Mouse (Mus musculus): Measurements from ENCODE around the gene Pnrc1. TPM values are rescaled to one million over a fixed set of nuclear protein-coding genes. Genes with fewer than 3 reads are reported as not detected.
A peak's percentile ranks its signal among the peaks of the same experiment; 100 is the strongest.

The Pnrc1 gene
- polyA plus RNA-seq, 1 experiment from 2014 or later: 46.1 TPM

GRCm38 (mm10) chr4:33261311-33261753 is 28.6 kb downstream of the Pnrc1 start:
- no peak for ATAC-seq (ENCODE audit: low FRiP score)
- 62% methylated on average over 7 of the region's 7 CpGs for WGBS
- H3K36me3 ChIP-seq: no peaks in the 10 kb centered on the region
- no peak overlapping the region for H3K4me3 ChIP-seq (replicated peaks)
- H3K4me1 ChIP-seq: 0 out of 2 replicates have a peak, but pooled peaks cover 2% of the 10 kb centered on the region
- H3K27me3 ChIP-seq (replicated peaks): no peaks in the 10 kb centered on the region
- no peaks in the 10 kb centered on the region for H3K9me3 ChIP-seq (replicated peaks)
- no peak overlapping the region for H3K27ac ChIP-seq (replicated peaks)
- no peak overlapping the region for H3K4me2 ChIP-seq
- no peak overlapping the region for H3K9ac ChIP-seq (replicated peaks)

GRCm38 (mm10) chr4:33260311-33260710 is 29.7 kb downstream of the Pnrc1 start:
- ATAC-seq (ENCODE audit: low FRiP score): no peak

GRCm38 (mm10) chr4:33257263-33257964 is 32.5 kb downstream of the Pnrc1 start:
- H3K27ac ChIP-seq (replicated peaks): no peak overlapping the region
- H3K4me2 ChIP-seq: no peak overlapping the region
- WGBS: 87% methylated on average over 11 of the region's 11 CpGs
- no peaks in the 10 kb centered on the region for H3K36me3 ChIP-seq
- H3K9ac ChIP-seq (replicated peaks): no peak overlapping the region
- no peaks in the 10 kb centered on the region for H3K9me3 ChIP-seq (replicated peaks)
- 0 out of 2 replicates have a peak, but pooled peaks cover 2% of the 10 kb centered on the region for H3K4me1 ChIP-seq
- H3K4me3 ChIP-seq (replicated peaks): no peak overlapping the region
- H3K27me3 ChIP-seq (replicated peaks): no peaks in the 10 kb centered on the region
- ATAC-seq (ENCODE audit: low FRiP score): no peak

More at GRCm38 (mm10) chr4:33260311-33260710, 29.7 kb downstream of the Pnrc1 start:
- H3K4me2 ChIP-seq: no peak overlapping the region
- H3K27ac ChIP-seq (replicated peaks): no peak overlapping the region
- H3K36me3 ChIP-seq: no peaks in the 10 kb centered on the region
- H3K9me3 ChIP-seq (replicated peaks): no peaks in the 10 kb centered on the region
- H3K4me1 ChIP-seq: 0 out of 2 replicates have a peak, but pooled peaks cover 2% of the 10 kb centered on the region
- no peak overlapping the region for H3K9ac ChIP-seq (replicated peaks)
- H3K4me3 ChIP-seq (replicated peaks): no peak overlapping the region
- H3K27me3 ChIP-seq (replicated peaks): no peaks in the 10 kb centered on the region

GRCm38 (mm10) chr4:33254706-33255105 is 35.3 kb downstream of the Pnrc1 start:
- no peak for ATAC-seq (ENCODE audit: low FRiP score)
- H3K36me3 ChIP-seq: no peaks in the 10 kb centered on the region
- WGBS: 50% methylated on average over 4 of the region's 4 CpGs

GRCm38 (mm10) chr4:33250867-33251266 is 39.1 kb downstream of the Pnrc1 start:
- Histone ChIP-seq H3K9ac (replicated peaks) (no peak overlapping the region), H3K4me2 (no peak overlapping the region), H3K4me1 (peaks cover 16% of the 10 kb centered on the region), H3K9me3 (replicated peaks) (no peaks in the 10 kb centered on the region), H3K27ac (replicated peaks) (no peak overlapping the region), H3K4me3 (replicated peaks) (no peak overlapping the region), H3K36me3 (peaks cover 2% of the 10 kb centered on the region), H3K27me3 (replicated peaks) (no peaks in the 10 kb centered on the region)
- 89% methylated on average over 2 of the region's 2 CpGs for WGBS
- ATAC-seq (ENCODE audit: low FRiP score): no peak

More at GRCm38 (mm10) chr4:33254706-33255105, 35.3 kb downstream of the Pnrc1 start:
- Histone ChIP-seq H3K4me3 (replicated peaks) (no peak overlapping the region), H3K9ac (replicated peaks) (no peak overlapping the region), H3K4me2 (no peak overlapping the region), H3K27ac (replicated peaks) (no peak overlapping the region), H3K27me3 (replicated peaks) (no peaks in the 10 kb centered on the region), H3K4me1 (no peaks in the 10 kb centered on the region), H3K9me3 (replicated peaks) (no peaks in the 10 kb centered on the region)

- Histone ChIP-seq H3K9me3 (replicated peaks) (no peaks in the 10 kb centered on the region), H3K4me3 (replicated peaks) (no peak overlapping the region), H3K4me1 (peaks cover 18% of the 10 kb centered on the region), H3K9ac (replicated peaks) (no peak overlapping the region), H3K27me3 (replicated peaks) (no peaks in the 10 kb centered on the region), H3K27ac (replicated peaks) (no peak overlapping the region; the same call in 1 of the 2 replicates), H3K36me3 (peaks cover 12% of the 10 kb centered on the region), H3K4me2 (no peak overlapping the region)
- WGBS: 74% methylated on average over 1 of the region's 1 CpGs
- ATAC-seq (ENCODE audit: low FRiP score): no peak
These were observed 40.2 kb downstream of the Pnrc1 start for GRCm38 (mm10) chr4:33249716-33250230.

GRCm38 (mm10) chr4:33248915-33249314 is 41.0 kb downstream of the Pnrc1 start:
- Histone ChIP-seq H3K9ac (replicated peaks) (peak overlapping the region; percentile 64), H3K9me3 (replicated peaks) (no peaks in the 10 kb centered on the region), H3K4me2 (peak overlapping the region; percentile 65), H3K36me3 (peaks cover 21% of the 10 kb centered on the region), H3K27me3 (replicated peaks) (no peaks in the 10 kb centered on the region), H3K4me3 (replicated peaks) (peak overlapping the region; percentile 92), H3K27ac (replicated peaks) (peak overlapping the region; percentile 99), H3K4me1 (peaks cover 18% of the 10 kb centered on the region)
- no peak for ATAC-seq (ENCODE audit: low FRiP score)
- under 1% methylated on average over 4 of the region's 4 CpGs for WGBS

GRCm38 (mm10) chr4:33248062-33248889 is 41.7 kb downstream of the Pnrc1 start:
- H3K27ac ChIP-seq (replicated peaks): peak overlapping the region; percentile 99
- peak overlapping the region; percentile 65 for H3K4me2 ChIP-seq
- peak overlapping the region; percentile 93 for H3K9ac ChIP-seq (replicated peaks)
- WGBS: under 1% methylated on average over 72 of the region's 88 CpGs
- peak; percentile 93 for ATAC-seq (ENCODE audit: low FRiP score)
- H3K36me3 ChIP-seq: peaks cover 27% of the 10 kb centered on the region
- H3K4me3 ChIP-seq (replicated peaks): peak overlapping the region; percentile 92
- no peaks in the 10 kb centered on the region for H3K27me3 ChIP-seq (replicated peaks)
- H3K9me3 ChIP-seq (replicated peaks): no peaks in the 10 kb centered on the region
- H3K4me1 ChIP-seq: peaks cover 18% of the 10 kb centered on the region

- peak overlapping the region; percentile 65 for H3K4me2 ChIP-seq
- H3K27me3 ChIP-seq (replicated peaks): no peaks in the 10 kb centered on the region
- peak overlapping the region; percentile 99 for H3K27ac ChIP-seq (replicated peaks)
- peak overlapping the region; percentile 92 for H3K4me3 ChIP-seq (replicated peaks)
- ATAC-seq (ENCODE audit: low FRiP score): peak; percentile 94
- H3K4me1 ChIP-seq: peaks cover 18% of the 10 kb centered on the region
- no peaks in the 10 kb centered on the region for H3K9me3 ChIP-seq (replicated peaks)
- H3K36me3 ChIP-seq: peaks cover 33% of the 10 kb centered on the region
- under 1% methylated on average over 59 of the region's 60 CpGs for WGBS
- peak overlapping the region; percentile 93 for H3K9ac ChIP-seq (replicated peaks)
These were observed 42.4 kb downstream of the Pnrc1 start for GRCm38 (mm10) chr4:33247479-33248053.

GRCm38 (mm10) chr4:33245853-33246395 is 44.0 kb downstream of the Pnrc1 start:
- ATAC-seq (ENCODE audit: low FRiP score): no peak
- no peaks in the 10 kb centered on the region for H3K27me3 ChIP-seq (replicated peaks)
- H3K4me2 ChIP-seq: peak overlapping the region; percentile 65
- H3K27ac ChIP-seq (replicated peaks): no peak overlapping the region
- H3K9ac ChIP-seq (replicated peaks): peak overlapping the region; percentile 15; the same call in 1 of the 2 replicates
- peaks cover 33% of the 10 kb centered on the region for H3K36me3 ChIP-seq
- H3K9me3 ChIP-seq (replicated peaks): no peaks in the 10 kb centered on the region
- H3K4me1 ChIP-seq: peaks cover 18% of the 10 kb centered on the region
- no peak overlapping the region for H3K4me3 ChIP-seq (replicated peaks)
- WGBS: 90% methylated on average over 14 of the region's 14 CpGs

- Histone ChIP-seq H3K36me3 (peaks cover 33% of the 10 kb centered on the region), H3K4me2 (no peak overlapping the region), H3K4me1 (peaks cover 13% of the 10 kb centered on the region), H3K4me3 (replicated peaks) (no peak overlapping the region), H3K9ac (replicated peaks) (no peak overlapping the region), H3K9me3 (replicated peaks) (no peaks in the 10 kb centered on the region), H3K27ac (replicated peaks) (no peak overlapping the region), H3K27me3 (replicated peaks) (no peaks in the 10 kb centered on the region)
- WGBS: 93% methylated on average over 4 of the region's 4 CpGs
- ATAC-seq (ENCODE audit: low FRiP score): no peak
These were observed 46.0 kb downstream of the Pnrc1 start for GRCm38 (mm10) chr4:33243921-33244320.
